Mouse (Mus musculus): ENCODE results near the gene Ecsit.
A peak's percentile ranks its signal among the peaks of the same experiment; 100 is the strongest.

Ecsit gene

DNA sequence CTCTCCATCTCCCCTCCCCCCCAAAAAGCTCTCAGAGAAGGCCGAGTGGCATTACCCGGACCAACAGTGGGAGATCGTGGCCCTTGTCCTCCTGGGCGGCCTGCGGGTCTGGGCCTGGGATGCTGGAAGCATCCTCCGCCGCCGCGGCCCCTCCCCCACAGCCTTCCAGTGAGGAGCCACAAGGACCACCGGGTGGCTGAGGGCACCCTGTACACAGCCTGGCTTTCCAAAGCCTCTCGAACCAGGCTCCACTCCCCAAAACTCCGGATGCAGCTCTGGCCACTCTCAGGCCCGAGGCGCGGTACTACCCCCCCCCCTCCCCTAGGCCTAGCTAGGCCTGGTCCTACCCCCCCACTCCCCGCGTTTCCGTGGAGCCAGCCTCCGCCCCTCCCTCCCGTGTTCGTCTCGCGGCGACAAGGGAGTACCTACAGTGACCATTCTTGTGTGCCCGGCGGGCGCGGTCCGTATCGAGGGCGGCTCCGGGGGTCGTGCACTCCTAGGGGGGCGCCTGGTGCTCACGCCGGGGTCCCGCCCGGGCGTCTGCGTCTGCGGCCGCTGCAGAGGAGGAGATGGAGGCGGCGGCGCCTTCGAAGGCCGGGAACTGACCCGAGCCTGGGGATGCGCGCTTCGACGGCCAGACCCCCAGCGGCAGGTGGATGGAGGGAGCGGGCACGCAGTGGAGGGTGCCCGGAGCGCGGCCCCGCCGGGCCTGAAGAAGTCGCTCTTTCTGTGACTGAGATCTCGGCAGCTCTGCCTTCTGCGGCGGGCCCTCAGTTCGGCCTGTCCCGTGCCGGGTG lies 33.9 kb downstream of the Ecsit start:
- DNase-seq (ENCODE audit: low spot score), result no peak

DNA sequence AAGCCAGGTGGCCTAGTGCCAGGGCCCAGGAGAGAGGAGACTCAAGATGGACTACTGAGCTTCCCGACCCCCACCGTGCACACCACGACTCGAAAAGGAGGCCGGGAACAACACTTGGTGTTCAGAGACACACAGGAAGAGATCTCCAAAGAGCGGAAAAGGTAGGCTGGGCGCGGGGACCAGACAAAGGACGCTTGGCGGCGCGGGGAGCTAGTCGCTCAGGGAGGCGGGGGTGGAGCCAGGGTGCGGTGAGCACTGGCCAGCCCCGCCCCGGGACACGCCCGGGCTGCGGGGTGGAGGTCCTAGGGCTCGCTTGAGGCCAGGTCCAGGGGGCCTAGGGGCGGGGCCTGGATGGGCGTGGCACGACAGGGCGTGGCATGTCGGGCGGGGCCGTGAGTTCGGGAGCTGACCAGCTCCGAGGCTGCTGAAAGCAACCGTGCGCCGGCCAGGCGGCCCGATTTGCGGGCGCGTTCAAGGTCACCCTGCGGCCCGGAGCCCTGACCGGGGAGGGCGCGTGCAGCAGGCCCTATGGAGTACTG lies 34.8 kb downstream of the Ecsit start:
- DNase-seq (ENCODE audit: low spot score), result peak; percentile 36

DNA sequence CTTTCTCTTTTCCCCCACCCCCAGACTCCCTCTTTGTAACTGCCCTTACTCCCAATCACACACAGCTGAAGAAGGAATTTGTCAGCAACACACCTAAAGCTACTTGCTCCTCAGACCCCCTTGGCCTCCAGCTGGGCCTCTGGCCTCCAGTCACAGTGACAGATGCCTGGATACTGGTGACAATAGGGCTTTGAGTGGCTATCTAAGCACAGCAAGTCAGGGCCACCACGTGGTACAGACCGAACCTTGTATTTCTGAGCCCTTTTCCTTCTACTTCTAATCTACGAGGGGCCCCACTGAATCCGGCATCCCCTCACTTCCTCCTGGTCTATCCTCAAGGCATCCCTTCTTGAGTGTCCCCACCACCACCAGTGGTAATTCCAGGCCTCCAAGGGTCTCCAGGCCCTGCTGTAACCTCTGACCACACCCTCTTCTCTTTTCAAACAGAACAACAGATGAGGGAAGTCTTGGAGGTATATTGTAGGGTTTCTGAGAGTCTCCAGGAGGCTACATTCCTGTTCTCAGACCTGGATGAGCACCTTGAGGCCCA lies 35.4 kb downstream of the Ecsit start:
- no peak for DNase-seq (ENCODE audit: low spot score)

DNA sequence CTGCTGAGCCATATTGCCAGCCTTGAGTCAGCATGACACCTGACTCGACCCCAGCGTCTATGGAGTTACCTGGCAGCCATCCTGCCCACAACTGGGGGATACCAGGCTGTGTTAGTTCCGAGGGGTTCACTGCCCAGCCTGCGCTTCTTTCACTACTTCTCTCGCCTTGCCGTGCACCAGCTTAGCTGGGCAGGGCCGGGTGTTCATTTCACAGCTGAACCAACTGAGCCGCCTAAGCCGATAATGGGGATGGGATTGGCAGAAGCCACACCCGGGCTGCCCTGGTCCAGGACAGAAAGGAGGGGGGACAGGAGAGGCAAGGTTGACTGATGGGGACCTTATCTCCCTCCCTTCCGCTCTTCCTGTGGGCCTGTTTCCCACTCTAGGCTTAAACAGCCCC lies 35.9 kb downstream of the Ecsit start:
- DNase-seq (ENCODE audit: low spot score), result no peak

DNA sequence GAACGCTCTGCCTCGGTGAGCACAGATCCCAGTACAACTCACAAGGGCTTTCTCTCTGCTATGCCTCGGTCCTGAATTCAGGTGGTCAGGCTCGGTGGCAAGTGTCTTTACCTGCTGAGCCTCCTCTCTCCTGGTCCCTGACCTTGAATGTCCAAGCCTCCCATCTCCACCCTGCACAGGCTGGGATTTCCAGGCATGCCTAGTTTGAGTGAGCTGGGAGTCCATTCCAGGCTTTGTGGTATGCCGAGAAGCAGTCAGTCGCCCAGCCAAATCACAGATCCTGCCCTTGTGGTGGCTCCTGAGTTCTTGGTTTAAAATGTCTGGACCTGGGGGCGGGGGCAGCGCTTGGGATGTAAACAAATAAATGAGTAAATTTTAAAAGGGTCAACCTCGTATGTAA lies 37.9 kb downstream of the Ecsit start:
- DNase-seq (ENCODE audit: low spot score), result no peak

DNA sequence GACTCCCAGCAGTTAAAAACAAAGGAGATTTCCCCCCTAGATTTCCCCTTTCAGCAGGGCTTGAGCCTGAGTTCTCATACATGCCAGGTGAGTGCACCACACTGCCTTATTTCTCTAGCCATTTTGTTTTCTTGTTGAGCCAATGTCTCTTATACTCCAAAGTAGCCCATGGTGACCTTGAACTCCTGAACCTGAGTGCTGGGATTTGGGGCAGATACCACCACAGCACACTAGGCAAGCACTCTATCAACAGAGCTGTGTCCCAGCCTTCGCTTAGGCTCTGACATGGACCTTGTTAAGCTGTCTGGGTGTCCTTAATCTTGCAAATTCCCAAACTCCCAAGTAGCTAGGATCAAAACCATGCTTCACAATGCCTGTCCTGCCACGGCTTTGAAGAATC lies 43.4 kb downstream of the Ecsit start:
- no peak for DNase-seq (ENCODE audit: low spot score)

DNA sequence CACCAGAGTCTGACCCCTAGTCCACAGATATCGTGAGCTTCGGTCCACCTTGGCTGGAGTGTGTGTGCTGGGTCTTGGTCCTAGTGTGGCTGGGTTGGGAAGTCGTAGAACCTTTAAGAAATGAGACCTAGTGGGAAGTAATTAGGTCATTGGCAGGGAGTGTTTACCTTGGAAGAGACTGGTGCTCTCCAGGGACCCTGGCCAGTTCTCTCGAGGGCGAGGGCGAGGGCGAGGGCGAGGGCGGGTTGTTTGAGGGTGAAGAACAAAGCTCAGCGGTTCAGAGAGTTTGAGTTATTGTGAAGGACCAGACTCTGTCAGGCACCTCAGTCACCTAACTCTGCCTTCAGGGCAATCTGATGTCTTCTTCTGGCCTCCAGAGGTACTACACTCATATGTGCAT lies 47.4 kb downstream of the Ecsit start:
- no peak for DNase-seq (ENCODE audit: low spot score)

DNA sequence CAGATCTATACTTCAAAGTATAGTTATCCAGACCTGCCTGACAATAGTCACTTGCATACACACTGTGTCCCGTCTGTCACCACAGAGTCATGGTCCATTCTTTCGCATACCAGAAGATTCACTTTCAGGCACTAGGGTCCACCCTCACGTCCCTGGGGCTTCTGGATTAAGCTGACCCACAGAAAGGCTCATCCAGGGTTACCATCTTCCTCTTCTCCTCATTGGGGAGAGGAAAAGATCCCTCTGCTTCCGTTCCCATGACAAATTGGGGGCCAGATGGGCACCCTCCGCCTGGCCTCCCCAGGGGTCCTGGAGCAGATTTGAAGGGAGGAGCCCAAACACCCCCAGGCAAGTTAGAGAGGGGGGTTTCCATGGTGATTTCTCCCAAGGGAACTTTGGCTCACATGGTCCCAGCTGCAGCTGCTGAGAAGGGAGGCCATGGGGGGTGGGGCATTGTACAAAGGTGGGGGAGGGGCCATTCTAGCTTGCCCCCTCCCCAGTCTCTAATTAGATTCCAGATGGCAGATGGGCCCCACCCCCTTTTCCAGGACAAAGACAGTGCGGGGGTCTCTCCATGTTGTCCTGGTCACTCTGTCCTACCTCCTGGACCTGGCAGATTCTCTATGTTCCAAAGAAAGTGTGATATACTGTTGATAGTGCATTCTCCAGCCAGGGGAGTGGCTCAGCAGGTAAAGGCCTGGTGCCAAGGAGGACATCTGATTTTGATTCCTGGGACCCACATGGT lies 49.8 kb downstream of the Ecsit start:
- no peak for DNase-seq (ENCODE audit: low spot score)

DNA sequence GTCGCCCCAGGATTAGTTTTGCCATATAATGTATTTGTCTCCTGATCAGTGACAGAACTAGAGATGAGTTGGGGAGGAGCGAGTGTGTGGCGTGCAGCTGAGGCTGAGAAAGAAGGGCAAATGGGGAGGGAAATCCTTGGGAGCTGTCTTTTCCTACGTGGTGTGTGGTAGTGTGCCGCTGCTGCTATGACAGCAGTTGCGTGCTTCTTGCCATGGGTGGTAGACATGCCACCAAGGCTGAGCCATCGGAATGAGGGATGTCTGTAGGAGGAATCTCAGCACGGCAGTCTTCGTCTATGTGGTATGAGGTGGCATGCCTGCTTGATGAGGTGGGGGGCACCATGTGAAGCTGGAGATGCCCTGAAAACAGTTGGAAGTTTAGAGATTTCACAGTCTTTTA lies 54.9 kb downstream of the Ecsit start:
- DNase-seq (ENCODE audit: low spot score), result no peak

DNA sequence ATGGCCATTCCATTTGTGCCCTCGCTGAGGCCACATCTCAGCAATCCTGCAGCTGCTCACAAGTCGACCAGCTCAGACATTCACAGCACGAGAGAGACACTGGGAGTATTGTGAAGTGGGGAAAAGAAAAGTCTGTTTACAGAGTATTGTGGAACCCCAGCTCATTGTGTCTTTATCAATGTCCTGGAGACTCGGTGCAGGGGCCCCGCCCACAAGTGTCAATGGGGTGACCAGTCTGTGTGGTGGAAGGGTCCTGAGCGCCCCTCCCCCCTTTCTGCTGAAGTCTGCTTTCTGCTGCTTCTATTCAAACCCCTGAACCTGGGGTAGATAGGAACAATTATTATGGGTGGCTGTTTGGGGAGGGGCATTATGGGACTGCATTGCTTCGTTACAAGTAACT lies 56.8 kb downstream of the Ecsit start:
- DNase-seq (ENCODE audit: low spot score), result no peak

DNA sequence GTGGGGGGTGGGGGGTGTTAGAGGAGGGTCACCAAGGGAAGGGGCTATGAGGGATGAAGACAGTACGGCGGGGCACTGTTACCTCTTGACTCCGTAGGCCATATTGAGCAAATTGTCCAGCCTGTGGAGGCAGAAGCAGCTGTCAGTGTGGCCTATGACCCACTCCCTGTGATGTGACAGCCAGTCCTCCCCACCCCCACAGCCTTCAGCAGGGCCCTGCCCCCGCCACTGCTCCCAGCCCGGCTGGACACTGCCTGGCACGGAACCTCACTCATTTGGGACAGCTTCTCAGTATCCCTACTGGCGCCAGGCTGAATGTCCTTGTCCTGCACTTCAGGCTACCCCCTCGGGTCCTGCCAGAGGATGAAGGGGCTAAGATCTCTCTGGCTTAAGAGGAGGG lies 60.6 kb downstream of the Ecsit start:
- DNase-seq (ENCODE audit: low spot score), result no peak
